Mouse (Mus musculus) liver, postnatal 0 days (tissue): ENCODE measurements around the gene Hesx1.

Experiments used
- CTCF ChIP-seq: sonication (generic); IDR thresholded peaks from 2 replicates; pipeline ENCODE4 v1.5.1; 2016; ENCODE audit warnings: antibody characterized with exemption, low read depth
- EP300 ChIP-seq: IDR thresholded peaks from 2 replicates; pipeline ENCODE4 v1.6.1; 2016; ENCODE audit warnings: antibody characterized with exemption, low read depth, mild to moderate bottlenecking

DNA sequence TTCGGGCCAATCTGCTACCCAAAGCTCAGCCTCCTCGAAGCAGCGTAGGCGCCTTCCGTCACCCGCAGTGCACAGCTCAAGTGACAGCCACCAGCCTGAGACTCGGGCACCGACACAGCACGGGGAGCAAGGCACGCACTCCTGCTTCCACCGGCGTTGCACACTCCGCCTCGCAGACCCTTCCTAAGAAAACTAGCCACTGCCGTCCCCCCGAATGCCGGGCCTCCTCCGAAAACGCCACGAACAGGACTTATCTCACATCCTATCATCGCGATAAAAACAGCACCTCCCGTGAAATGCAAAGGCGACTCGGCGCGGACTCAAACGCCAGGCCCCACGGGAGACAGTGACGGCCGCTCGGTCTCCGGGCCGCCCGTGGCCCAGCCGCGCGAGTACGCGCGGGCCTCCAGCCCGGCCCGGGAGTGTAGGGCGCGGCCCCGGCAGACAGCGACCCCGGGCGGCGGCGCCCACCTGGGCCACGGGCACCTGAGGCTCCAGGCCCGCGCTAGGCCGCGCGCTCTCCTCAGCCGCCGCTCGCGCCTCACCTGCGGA is 24.3 kb upstream of the Hesx1 start:
- TF ChIP-seq CTCF (0 out of 2 replicates have a peak, but pooled peaks have one; percentile 4), EP300 (no peak)
